14 mouse cellular contexts compared by ENCODE assay signal in genomic region chr16:30627586-30628337, GRCm38 (mm10). TPM values are rescaled to one million over a fixed set of nuclear protein-coding genes. Genes with fewer than 3 reads are reported as not detected.
A peak's percentile ranks its signal among the peaks of the same experiment; 100 is the strongest.
DNase-seq lines count a peak whose midpoint lies in the region; ATAC-seq and TF ChIP-seq lines count a peak whose summit lies in the region.
"Had no signal": no experiment of that assay in that cellular context is flagged by ENCODE, and none has a peak within 500 bp of the region (broad histone marks: within the 10 kb centered on the region; RNA-seq: fewer than 3 reads in every experiment).

No protein-coding gene starts in this region.

- H3K27me3 ChIP-seq in kidney, adult 2 months (replicated peaks; ENCODE audit: control insufficient read depth, insufficient read depth, low read length) = no peaks in the 10 kb centered on the region
- H3K27me3 ChIP-seq in midbrain, embryonic 11.5 days (ENCODE audit: control insufficient read depth, insufficient read depth, low read length) = no peaks in the 10 kb centered on the region
- H3K27me3 ChIP-seq in midbrain, embryonic 16.5 days (ENCODE audit: control insufficient read depth, insufficient read depth, low read depth, low read length) = no peaks in the 10 kb centered on the region
- H3K27me3 ChIP-seq in stomach, embryonic 16.5 days (ENCODE audit: control insufficient read depth, insufficient read depth, low read length) = no peaks in the 10 kb centered on the region
- H3K27me3 ChIP-seq: CH12.LX; hindbrain, embryonic 12.5 days; limb, embryonic 15.5 days; neural tube, embryonic 12.5 days had no signal

- no peaks in the 10 kb centered on the region for H3K9me3 ChIP-seq in midbrain, embryonic 11.5 days (ENCODE audit: control insufficient read depth, low read length)
- no peaks in the 10 kb centered on the region for H3K9me3 ChIP-seq in midbrain, embryonic 16.5 days (replicated peaks; ENCODE audit: control insufficient read depth, low read length, poor library complexity, severe bottlenecking)
- no peaks in the 10 kb centered on the region for H3K9me3 ChIP-seq in stomach, embryonic 16.5 days (replicated peaks; ENCODE audit: control insufficient read depth, low read length)
- H3K9me3 ChIP-seq: hindbrain, embryonic 12.5 days; limb, embryonic 15.5 days; neural tube, embryonic 12.5 days had no signal

- ATAC-seq in midbrain, embryonic 11.5 days (ENCODE audit: low FRiP score) = no peak
- no peak for ATAC-seq in midbrain, embryonic 16.5 days
- peak; percentile 44; the same call in 1 of the 2 replicates for ATAC-seq in stomach, embryonic 16.5 days (ENCODE audit: insufficient read depth, low FRiP score)

- no peak overlapping the region for H3K9ac ChIP-seq in midbrain, embryonic 11.5 days (ENCODE audit: low read length)
- H3K9ac ChIP-seq in midbrain, embryonic 16.5 days (ENCODE audit: low read depth, low read length) = no peak overlapping the region
- no peak overlapping the region for H3K9ac ChIP-seq in stomach, embryonic 16.5 days (ENCODE audit: low read length)
- H3K9ac ChIP-seq: hindbrain, embryonic 12.5 days; limb, embryonic 15.5 days; neural tube, embryonic 12.5 days had no signal

- H3K4me3 ChIP-seq in kidney, adult 2 months (ENCODE audit: insufficient read depth, low read depth, low read length) = no peak overlapping the region
- no peak overlapping the region for H3K4me3 ChIP-seq in midbrain, embryonic 11.5 days (ENCODE audit: low read depth, low read length)
- no peak overlapping the region for H3K4me3 ChIP-seq in midbrain, embryonic 16.5 days (ENCODE audit: low read depth, low read length)
- no peak overlapping the region for H3K4me3 ChIP-seq in stomach, embryonic 16.5 days (replicated peaks; ENCODE audit: low read length)
- H3K4me3 ChIP-seq: hindbrain, embryonic 12.5 days; limb, embryonic 15.5 days; neural tube, embryonic 12.5 days had no signal

- no peak overlapping the region for H3K4me2 ChIP-seq in midbrain, embryonic 11.5 days
- no peak overlapping the region for H3K4me2 ChIP-seq in midbrain, embryonic 16.5 days (ENCODE audit: low read length)
- H3K4me2 ChIP-seq in stomach, embryonic 16.5 days (ENCODE audit: low read depth, low read length) = no peak overlapping the region
- H3K4me2 ChIP-seq: hindbrain, embryonic 12.5 days; limb, embryonic 15.5 days; neural tube, embryonic 12.5 days had no signal

- peak; percentile 51 for DNase-seq in kidney, adult 2 months
- no peak for DNase-seq in kidney, adult 11 months
- peak; percentile 67 for DNase-seq in midbrain, embryonic 11.5 days (ENCODE audit: low spot score, missing footprints)
- DNase-seq in heart, adult 9 months (ENCODE audit: low spot score in 2 of 2) = peak; percentile 19 to 33
- DNase-seq in urinary bladder, postnatal 10 days (ENCODE audit: low spot score) = no peak
- DNase-seq in thymus, postnatal 14 days = no peak
- DNase-seq: cerebellum, adult 11-12 months; thymus, postnatal 4 days had no signal

- 68% methylated on average over 11 of the region's 11 CpGs for WGBS in kidney, adult 2 months
- WGBS in midbrain, embryonic 11.5 days = 73% methylated on average over 11 of the region's 11 CpGs
- WGBS in midbrain, embryonic 16.5 days = 67% methylated on average over 11 of the region's 11 CpGs
- WGBS in stomach, embryonic 16.5 days = 60% methylated on average over 11 of the region's 11 CpGs

- TF ChIP-seq CTCF in kidney, adult 2 months (conservative IDR thresholded peaks at IDR 0.05; ENCODE audit: insufficient read depth, insufficient read length, low read depth, low read length) = no peak

- H3K27ac ChIP-seq in kidney, adult 2 months (ENCODE audit: insufficient read depth, low read depth, low read length) = peak overlapping the region; percentile 26; the same call in 1 of the 2 replicates
- no peak overlapping the region for H3K27ac ChIP-seq in midbrain, embryonic 11.5 days (ENCODE audit: low read depth, low read length)
- H3K27ac ChIP-seq in midbrain, embryonic 16.5 days (ENCODE audit: low read length) = no peak overlapping the region
- H3K27ac ChIP-seq in stomach, embryonic 16.5 days (ENCODE audit: low read length) = peak overlapping the region; percentile 9; the same call in 1 of the 2 replicates
- H3K27ac ChIP-seq: hindbrain, embryonic 12.5 days; limb, embryonic 15.5 days; neural tube, embryonic 12.5 days had no signal

- TF ChIP-seq POLR2A in kidney, adult 2 months (IDR thresholded peaks at IDR 0.05; ENCODE audit: low read depth, low read length) = no peak

- H3K4me1 ChIP-seq in kidney, adult 2 months (ENCODE audit: control insufficient read depth, insufficient read depth, low read length) = no peaks in the 10 kb centered on the region
- no peaks in the 10 kb centered on the region for H3K4me1 ChIP-seq in midbrain, embryonic 11.5 days (ENCODE audit: control insufficient read depth, insufficient read depth, low read length)
- no peaks in the 10 kb centered on the region for H3K4me1 ChIP-seq in midbrain, embryonic 16.5 days (ENCODE audit: control insufficient read depth, insufficient read depth, low read length)
- no peaks in the 10 kb centered on the region for H3K4me1 ChIP-seq in stomach, embryonic 16.5 days (ENCODE audit: control insufficient read depth, insufficient read depth, low read length)
- H3K4me1 ChIP-seq: hindbrain, embryonic 12.5 days; limb, embryonic 15.5 days; neural tube, embryonic 12.5 days had no signal

- H3K36me3 ChIP-seq in kidney, adult 2 months (ENCODE audit: control insufficient read depth, insufficient read depth, low read length) = no peaks in the 10 kb centered on the region
- H3K36me3 ChIP-seq in midbrain, embryonic 11.5 days (ENCODE audit: control insufficient read depth, insufficient read depth, low read length) = no peaks in the 10 kb centered on the region
- no peaks in the 10 kb centered on the region for H3K36me3 ChIP-seq in midbrain, embryonic 16.5 days (ENCODE audit: control insufficient read depth, insufficient read depth, low read length)
- no peaks in the 10 kb centered on the region for H3K36me3 ChIP-seq in stomach, embryonic 16.5 days (ENCODE audit: control insufficient read depth, insufficient read depth, low read length)
- H3K36me3 ChIP-seq: hindbrain, embryonic 12.5 days; limb, embryonic 15.5 days; neural tube, embryonic 12.5 days had no signal

RNA-seq across cellular contexts. Expression of gene Fam43a, which starts 28.2 kb away (rescaled TPM):
- polyA plus RNA-seq in kidney, adult 2 months (2012; rRNA removed) = 26.4 and 31.4 TPM in 2 replicates
- polyA plus RNA-seq in midbrain, embryonic 11.5 days (2014; fragmentation: Nextera tagmentation; extraction: Ambion mirVana) = 5.4 and 6.1 TPM in 2 replicates
- polyA plus RNA-seq in midbrain, embryonic 16.5 days (2015; fragmentation: Nextera tagmentation; extraction: Ambion mirVana) = 15.6 and 15.8 TPM in 2 replicates
- polyA plus RNA-seq in stomach, embryonic 16.5 days (2015; fragmentation: Nextera tagmentation; extraction: Ambion mirVana) = 15.5 and 16.7 TPM in 2 replicates

RNA-seq across cellular contexts. Expression of gene Lsg1, which starts 40.4 kb away (rescaled TPM):
- 9.1 and 9.4 TPM in 2 replicates for polyA plus RNA-seq in kidney, adult 2 months (2012; rRNA removed)
- 84.7 and 89.3 TPM in 2 replicates for polyA plus RNA-seq in midbrain, embryonic 11.5 days (2014; fragmentation: Nextera tagmentation; extraction: Ambion mirVana)
- 39.1 and 51.6 TPM in 2 replicates for polyA plus RNA-seq in midbrain, embryonic 16.5 days (2015; fragmentation: Nextera tagmentation; extraction: Ambion mirVana)
- 50.3 and 51.6 TPM in 2 replicates for polyA plus RNA-seq in stomach, embryonic 16.5 days (2015; fragmentation: Nextera tagmentation; extraction: Ambion mirVana)

Comparison
In these comparisons a context has a peak if more than half of its experiments do, and no peak if none do; other contexts are left out.
1. DNase-seq: peak in kidney, adult 2 months (single experiment), midbrain, embryonic 11.5 days (single experiment) and heart, adult 9 months (2 of 2); none in kidney, adult 11 months (single experiment), urinary bladder, postnatal 10 days (single experiment) and thymus, postnatal 14 days (single experiment).
2. H3K27ac ChIP-seq: peak in kidney, adult 2 months (single experiment) and stomach, embryonic 16.5 days (single experiment); none in midbrain, embryonic 11.5 days (single experiment) and midbrain, embryonic 16.5 days (single experiment).